Mouse (Mus musculus): ENCODE data around the gene Prame.
"Not testable (repeated sequence)": the region's sequence is repeated elsewhere in the genome, so short reads cannot be mapped to it uniquely, and the experiment has no call there.

Gene Prame

DNA sequence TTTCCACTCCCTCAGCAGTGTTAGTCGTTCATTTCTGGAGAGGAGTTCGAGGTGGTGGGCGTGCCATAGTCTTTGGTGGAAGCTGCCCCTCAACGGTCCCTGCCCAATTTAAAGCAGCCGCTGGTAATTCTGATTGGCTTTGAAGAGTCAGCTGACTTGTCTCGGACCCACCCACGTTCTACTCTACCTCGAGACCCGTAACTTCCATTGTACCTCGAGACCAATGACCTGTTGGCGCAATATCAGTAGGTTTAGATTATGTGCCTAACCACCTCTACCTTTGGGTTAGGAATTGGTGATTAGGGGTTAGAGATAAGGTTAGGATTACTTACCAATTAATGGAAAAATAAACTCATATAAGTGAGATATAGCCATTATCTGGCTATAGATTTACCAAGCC, at the start of gene Prame:
Gene Prame (minus strand): TSS at position 101 of the 400 bp plus-strand sequence.
- no peak for DNase-seq (ENCODE audit: low read depth, low spot score)

DNA sequence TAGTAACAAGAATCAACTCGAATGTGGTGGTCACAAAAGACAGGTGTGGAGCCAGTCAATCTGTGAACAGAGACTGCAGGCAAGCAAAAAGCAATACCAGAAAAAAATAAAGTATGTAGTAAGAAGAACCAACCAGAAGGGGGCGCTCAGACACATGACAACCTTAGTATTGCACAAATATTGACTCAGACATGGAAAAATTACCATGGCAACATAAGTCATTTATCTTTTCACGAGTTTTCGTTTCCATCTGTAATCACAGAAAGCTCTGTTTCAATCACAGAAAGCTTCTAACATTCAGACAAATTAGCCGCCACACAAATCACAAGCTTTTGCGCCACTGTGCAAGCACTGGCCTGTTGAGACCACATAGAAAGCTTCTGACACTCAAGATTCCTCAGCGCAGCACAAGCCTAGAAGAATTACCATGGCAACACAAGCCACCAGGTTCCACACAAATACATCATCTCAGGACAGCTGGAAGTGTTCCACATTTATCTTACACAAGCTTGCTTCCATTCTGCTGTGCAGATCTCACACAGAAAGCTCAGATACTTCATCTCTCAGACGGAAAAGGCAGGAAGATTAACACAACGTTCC, 24.8 kb upstream of the Prame start:
- peak; percentile 59 for DNase-seq (ENCODE audit: low read depth, low spot score)

DNA sequence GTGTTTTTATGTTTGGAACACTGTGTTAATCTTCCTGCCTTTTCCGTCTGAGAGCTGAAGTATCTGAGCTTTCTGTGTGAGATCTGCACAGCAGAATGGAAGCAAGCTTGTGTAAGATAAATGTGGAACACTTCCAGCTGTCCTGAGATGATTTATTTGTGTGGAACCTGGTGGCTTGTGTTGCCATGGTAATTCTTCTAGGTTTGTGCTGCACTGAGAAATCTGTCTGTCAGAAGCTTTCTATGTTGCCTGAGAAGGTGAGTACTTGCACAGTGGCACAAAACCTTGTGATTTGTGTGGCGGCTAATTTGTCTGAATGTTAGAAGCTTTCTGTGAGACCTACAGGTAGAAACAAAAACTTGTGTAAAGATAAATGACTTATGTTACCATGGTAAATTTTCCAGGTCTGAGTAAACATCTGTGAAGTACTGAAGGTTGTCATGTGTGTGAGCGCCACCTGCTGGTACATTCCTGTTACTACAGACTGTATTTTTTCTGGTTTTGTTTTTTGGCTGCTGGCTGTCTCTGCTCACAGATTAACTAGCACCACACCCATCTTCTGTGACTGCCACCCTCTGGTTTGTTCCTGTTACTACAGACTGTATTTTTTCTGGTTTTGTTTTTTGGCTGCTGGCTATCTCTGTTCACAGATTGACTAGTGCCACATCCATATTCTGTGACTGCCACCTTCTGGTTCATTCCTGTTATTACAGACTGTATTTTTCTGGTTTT, 26.0 kb downstream of the Prame start:
- DNase-seq (ENCODE audit: low read depth, low spot score) = peak; percentile 55

DNA sequence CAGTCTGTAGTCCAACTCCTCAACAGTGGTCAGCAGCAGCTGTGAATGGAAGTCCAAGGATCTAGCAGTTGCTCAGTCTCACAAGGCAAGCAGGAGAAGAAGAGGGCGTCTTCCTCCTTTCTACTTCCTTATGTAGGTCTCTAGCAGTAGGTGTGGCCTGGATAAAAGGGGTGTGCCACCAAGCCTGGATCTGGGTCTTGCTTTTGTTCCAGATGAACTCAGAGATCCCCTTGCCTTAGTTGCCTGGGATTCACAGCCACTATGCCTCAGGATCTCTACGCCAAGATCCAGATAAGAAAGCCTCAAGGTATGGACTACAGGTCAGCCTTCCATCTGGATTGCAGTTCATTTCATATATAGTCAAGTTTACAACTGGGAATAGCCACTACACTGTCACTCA, 28.8 kb downstream of the Prame start, which contains the start of gene Nxf7:
Gene Nxf7 (minus strand): TSS at position 101 of the 400 bp plus-strand sequence.
- DNase-seq (ENCODE audit: low read depth, low spot score) = no peak

DNA sequence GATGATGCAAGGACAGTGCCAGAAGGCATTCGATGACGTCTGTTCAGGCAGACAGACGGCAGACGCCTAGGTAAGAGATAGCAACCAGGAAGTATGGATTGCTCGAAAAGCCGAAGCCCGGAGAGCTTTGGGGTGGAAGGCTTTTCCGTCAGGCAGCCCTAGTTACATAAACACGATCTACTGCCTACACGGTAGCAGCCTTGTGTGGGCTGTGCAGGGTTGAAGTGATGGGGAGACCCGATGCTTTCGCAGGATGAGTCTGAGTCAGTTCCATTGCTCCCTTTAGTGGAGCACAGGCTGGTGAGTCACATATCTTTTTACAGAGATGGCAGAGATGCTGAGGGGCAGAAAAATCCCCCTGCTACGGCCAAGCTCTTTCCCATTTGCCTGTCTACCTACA, 29.4 kb downstream of the Prame start:
- DNase-seq (ENCODE audit: low read depth, low spot score) = peak; percentile 73

DNA sequence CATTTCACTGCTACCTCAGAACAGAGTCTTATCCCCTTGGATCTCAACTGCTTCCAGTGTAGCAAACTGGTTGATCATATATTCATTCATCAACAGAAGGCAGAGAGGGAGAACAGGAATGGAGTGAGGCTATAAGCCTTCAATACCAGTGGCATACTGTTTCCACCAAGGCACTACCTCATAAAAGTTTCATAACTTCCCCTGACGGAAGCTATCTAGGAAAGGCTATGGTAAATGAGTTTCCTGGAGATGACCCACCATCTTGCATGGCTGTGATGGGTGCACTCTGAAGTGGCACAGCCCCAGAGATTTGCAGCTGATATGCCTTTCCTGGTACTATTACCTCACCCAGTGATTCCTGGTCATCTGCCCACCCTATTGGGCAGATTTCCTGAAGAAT, 51.1 kb downstream of the Prame start:
- DNase-seq (ENCODE audit: low read depth, low spot score) = no peak

DNA sequence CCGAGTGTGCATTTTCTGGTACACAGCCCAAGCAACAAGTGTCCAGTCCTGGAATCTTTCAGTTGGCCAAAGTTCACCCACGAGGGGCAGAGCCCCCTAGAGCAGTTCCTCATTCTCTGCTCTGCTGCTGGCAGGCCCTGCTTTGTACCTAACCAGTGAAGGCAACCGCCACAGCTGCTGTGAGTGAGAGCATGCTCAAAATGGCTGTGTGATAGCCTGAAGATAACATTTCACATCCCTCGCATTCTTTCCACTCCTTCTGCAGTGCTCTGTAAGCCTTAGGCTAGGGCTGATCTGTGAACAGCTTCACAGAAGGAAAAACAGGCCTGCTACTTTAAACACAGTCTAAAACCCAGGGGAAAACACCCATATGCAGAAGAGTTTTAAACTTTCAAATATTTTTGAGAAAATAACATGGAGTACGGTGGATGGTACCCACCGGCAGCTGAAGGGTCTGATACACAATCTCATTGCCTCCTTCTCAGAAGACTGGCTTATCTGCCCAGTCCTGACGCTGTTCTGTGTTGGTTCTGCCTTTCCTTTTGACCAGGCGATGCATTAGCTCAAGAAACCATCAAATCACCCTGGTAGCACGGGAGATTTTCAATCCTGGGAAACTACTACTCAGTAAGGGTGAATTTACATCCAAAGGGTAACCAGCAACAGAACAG, 52.4 kb downstream of the Prame start:
- DNase-seq (ENCODE audit: low read depth, low spot score) = not testable (repeated sequence)

DNA sequence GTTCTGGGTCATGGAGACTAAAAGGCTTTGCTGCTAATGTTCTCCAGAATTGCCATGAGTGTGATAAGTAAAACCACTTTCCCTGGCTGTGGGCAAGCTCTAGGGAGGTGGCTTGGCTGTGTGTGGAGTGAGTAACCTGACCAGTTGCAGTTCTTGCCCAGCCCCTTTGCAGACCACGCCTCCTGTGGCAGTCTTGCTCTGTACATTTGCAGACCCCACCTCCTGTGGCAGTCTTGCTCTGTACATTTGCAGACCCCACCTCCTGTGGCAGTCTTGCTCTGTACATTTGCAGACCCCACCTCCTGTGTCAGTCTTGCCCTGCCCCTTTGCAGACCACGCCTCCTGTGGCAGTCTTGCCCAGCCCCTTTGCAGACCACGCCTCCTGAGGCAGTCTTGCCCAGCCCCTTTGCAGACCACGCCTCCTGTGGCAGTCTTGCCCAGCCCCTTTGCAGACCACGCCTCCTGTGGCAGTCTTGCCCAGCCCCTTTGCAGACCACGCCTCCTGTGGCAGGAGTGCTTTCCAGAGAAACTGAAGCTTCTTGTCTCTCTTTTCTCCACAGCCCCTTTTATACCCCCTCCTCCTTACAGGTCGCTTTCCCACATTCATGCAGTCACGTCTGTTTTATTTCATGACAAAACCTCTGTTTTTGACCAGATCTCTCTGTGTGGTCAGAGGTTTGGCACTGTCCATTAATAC, 53.1 kb downstream of the Prame start:
- DNase-seq (ENCODE audit: low read depth, low spot score) = not testable (repeated sequence)

DNA sequence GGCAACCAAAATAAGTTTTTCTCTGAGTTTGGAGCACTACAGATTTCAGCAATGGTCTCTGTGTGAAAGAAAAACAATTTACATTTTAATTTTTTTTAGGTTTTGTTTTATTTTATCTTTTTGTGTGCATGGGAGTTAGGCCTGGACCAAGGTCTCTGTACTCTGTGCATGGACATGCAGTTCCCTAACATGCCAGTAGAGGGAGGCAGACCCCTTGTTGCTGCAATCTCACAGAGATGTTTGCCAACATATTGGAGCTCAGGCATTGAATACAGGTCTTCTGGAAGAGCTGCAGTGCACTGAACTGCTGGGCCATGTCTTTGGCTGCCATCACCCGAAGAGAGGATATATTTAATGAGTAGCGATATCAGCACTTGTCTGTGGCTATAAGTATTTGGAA, 58.0 kb downstream of the Prame start:
- not testable (repeated sequence) for DNase-seq (ENCODE audit: low read depth, low spot score)

DNA sequence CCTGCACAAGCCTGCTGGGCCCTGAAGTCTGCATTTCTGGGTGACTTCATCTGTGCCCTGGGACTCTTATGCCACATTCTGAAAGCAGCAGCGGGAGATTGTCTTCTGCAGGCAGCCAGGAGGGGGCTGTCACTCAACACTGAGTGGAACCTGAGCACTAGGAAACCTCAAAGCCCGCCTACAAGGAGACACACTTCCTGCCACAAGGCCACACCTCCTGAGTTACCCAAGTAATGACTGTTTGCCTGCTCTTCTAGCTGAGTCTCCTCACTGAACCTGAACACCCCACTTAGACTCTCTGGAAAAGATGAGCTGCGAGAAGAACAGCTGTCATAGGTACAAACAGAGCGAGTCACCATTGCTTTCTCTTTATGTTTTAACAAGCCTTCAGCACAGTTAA, 62.6 kb downstream of the Prame start:
- DNase-seq (ENCODE audit: low read depth, low spot score) = not testable (repeated sequence)

Measured in telencephalon, adult 2 months (tissue).